Mouse (Mus musculus) stomach, postnatal 0 days (tissue): ENCODE results near the gene Nme8.

Experiments
- CTCF ChIP-seq: IDR thresholded peaks from 2 replicates; pipeline ENCODE4 v1.5.1; 2016; ENCODE audit warnings: antibody characterized with exemption, low read depth, mild to moderate bottlenecking, moderate library complexity
- EP300 ChIP-seq: optimal IDR thresholded peaks from 2 replicates; pipeline ENCODE3; 2016; ENCODE audit warnings: antibody characterized with exemption

DNA sequence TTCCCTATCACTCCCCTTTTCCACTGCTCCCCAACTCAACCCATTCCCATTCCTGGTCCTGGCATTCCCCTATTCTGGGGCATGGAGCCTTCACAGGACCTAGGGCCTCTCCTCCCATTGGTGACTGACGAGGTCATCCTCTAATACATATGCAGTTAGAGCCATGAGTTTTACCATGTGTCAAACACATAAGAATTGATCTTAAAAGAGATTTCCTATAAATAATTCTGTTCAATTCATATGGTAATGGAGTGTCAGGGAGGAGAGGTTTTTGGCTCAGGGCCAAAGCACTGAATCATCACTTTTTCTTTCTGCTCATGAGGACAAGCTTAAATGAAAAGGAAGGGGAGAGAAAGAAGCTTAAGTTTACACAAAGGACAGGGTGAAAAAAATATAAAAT lies 85.2 kb downstream of the Nme8 start:
- TF ChIP-seq CTCF (no peak), EP300 (no peak)
